Mouse (Mus musculus) MEL-GATA-1-ER (cell line): ENCODE measurements at regions not wholly inside any gene's neighbourhood (a gene's known extent, or its start where the extent isn't known, plus 50 kb on each side); places are given as distances from the start of the nearest gene placed in this dataset.
"Not testable (repeated sequence)": the region's sequence is repeated elsewhere in the genome, so short reads cannot be mapped to it uniquely, and the experiment has no call there.

Source experiments
- DNase-seq: peaks from one replicate; pipeline ENCODE4 v3.0.0-alpha.2; 2012; ENCODE audit warnings: low read depth; ENCODE audit errors: extremely low read depth

GRCm38 (mm10) chrX:104931153-104931706 lies 74.2 kb upstream of the Magee2 start:
- no peak for DNase-seq

- DNase-seq = no peak
These were observed 94.5 kb upstream of the Magee2 start for GRCm38 (mm10) chrX:104951587-104951986.

GRCm38 (mm10) chrX:104952809-104953208 lies 95.7 kb upstream of the Magee2 start:
- not testable (repeated sequence) for DNase-seq

GRCm38 (mm10) chrX:104953391-104953790 lies 96.3 kb upstream of the Magee2 start:
- not testable (repeated sequence) for DNase-seq

DNA sequence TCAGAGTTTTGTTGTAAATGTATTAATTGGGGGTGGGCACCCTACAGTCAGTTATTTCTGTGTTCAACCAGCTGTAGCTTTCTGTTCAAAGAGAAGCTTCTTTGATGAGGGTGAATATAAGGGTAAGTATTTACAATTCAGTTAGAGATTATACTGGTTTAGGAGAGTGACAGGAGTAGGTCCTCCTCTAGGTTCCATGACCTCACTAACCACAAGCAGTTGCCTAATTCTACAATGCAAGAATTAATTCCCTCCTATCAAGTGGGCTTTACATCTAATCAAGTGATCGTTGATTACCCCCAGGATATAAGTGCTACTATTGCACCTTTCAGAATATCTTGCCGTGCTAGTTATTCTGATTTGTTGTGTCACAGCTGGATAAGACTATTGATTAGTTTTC lies 101.1 kb upstream of the Pbdc1 start:
- DNase-seq = no peak

GRCm38 (mm10) chrX:105003260-105003659 lies 76.3 kb upstream of the Pbdc1 start:
- DNase-seq = no peak

GRCm38 (mm10) chrX:105006445-105006844 lies 73.1 kb upstream of the Pbdc1 start:
- DNase-seq = peak; percentile 16
